Mouse (Mus musculus) gastrocnemius, adult 18-20 months (tissue): Measurements from ENCODE around the gene Gm42742. TPM values are rescaled to one million over a fixed set of nuclear protein-coding genes. Genes with fewer than 3 reads are reported as not detected.

Source experiments
- DNase-seq: peaks from one replicate; pipeline ENCODE4 v3.0.0; 2021; ENCODE audit warnings: low spot score
- long read RNA-seq, 2 experiments: library from polyadenylated mRNA; stranded (forward); transcript quantifications; one replicate each; pipeline ENCODE4 v2.0.0; 2021
- total RNA-seq, 2 experiments: library from RNA; stranded (reverse); gene quantifications; 2 replicates each; pipeline ENCODE4 v1.2.3; 2021

The Gm42742 gene
- 10 to 100 TPM; 12.9 to 16.9 TPM for total RNA-seq
- long read RNA-seq, experiment 1, partial matches to known transcripts: 0 of 1 reads
- long read RNA-seq, experiment 1, other reads (novel, unspliced or antisense): 1 of 1 reads
- long read RNA-seq, experiment 2, partial matches to known transcripts: 0 of 2 reads
- long read RNA-seq, experiment 2, other reads (novel, unspliced or antisense): 2 of 2 reads

DNA sequence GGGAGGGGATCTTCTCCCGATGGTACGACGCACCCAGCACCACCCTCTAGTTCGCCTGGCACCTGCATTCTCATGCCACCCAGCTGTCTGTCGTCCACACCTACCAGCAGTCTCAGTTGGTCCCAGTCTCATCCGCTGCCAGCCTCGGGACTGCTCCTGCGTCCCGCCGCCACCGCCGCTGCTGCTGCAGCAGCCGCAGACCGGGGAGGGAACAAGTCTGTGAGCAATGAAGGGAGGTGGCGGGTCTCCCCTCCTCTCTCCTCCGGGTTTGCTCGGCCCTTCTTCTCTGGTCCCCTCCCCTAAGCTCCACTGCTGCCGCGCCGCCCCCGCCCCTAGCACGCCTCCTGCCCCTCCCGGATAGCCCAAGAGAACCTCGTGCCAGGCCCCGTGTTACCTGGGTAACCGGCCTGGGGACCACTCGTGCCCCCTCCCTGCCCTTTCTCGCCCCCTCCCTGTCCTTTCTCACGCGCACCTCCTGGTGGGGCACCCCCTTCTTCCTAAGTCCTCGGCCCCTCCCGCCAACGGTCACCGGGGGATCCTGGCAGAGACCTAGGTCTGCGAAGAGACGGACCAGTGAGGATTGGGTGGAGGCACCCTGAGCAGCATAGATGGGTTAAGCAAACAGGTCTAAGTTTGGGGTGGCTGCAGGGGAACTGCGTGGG lies at the start of gene Gm42742, which contains the start of gene Prrt2:
TSS of gene Gm42742 (minus strand) at position 197 of the 662 bp plus-strand sequence.
TSS of gene Prrt2 (minus strand) at position 311 of the 662 bp plus-strand sequence.
- no peak for DNase-seq

DNA sequence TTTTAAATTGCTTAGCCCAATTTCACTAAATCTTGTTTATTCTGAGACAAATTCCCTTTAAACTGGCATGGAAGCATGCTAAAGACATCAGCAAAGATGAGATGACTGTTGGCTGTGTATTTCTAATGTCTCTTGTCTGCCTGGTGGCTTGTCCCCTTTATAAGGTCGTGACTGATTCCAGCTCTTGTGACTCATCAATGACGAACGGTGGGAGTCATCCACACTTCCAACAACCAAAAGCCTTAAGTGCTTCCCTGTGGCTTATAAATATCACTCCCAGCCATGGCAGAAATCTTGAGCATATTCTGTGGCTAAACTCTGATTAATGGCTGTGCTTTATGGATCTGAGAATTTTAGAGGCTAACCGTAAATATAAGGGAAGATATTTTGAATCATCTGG lies 45.4 kb upstream of the Gm42742 start:
- no peak for DNase-seq

DNA sequence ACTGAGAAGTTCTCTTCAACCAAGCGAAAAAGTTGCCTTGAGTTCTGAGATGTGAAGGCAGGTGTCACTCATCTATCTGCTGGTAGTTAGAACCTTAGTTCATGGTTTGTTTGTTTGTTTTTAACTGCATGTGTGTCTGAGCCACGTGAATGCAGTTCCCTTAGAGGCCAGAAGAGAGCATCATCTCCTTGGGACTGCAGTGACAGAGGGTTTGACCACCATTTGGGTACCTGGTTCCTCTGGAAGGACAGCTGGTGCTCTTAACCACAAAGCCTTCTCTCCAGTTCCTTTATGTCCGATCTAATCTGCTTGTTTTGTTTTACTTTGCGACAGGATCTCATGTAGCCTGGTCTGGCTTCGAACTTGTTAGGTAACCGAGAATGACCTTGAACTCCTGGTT lies 44.6 kb upstream of the Gm42742 start:
- no peak for DNase-seq

DNA sequence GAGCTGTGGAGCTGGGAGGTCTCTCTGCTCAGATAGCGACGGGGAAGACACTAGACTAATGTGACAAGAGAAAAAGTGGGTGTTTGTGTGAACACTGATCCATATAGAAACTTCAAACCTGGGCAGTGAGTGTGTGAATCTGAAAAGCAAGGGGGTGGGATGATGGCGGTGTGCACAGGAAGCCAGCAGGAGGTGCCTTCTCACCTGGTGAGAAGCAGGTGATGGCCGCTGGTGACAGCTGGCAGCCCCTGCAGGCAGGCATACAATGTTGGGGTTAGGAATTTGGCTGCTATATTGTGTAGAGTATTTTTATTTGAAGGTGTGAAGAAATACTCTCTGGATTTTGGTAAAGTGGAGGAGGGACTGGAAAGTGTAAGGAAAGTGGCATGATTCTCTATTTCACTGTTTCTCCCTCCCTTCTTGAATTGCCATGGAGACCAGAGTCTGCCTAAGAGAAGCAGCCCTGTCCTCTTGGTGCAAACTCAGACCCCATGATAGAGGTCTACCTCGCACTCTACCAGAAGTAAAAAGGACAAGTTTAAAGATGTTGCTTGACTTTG lies 34.2 kb upstream of the Gm42742 start:
- DNase-seq: no peak

DNA sequence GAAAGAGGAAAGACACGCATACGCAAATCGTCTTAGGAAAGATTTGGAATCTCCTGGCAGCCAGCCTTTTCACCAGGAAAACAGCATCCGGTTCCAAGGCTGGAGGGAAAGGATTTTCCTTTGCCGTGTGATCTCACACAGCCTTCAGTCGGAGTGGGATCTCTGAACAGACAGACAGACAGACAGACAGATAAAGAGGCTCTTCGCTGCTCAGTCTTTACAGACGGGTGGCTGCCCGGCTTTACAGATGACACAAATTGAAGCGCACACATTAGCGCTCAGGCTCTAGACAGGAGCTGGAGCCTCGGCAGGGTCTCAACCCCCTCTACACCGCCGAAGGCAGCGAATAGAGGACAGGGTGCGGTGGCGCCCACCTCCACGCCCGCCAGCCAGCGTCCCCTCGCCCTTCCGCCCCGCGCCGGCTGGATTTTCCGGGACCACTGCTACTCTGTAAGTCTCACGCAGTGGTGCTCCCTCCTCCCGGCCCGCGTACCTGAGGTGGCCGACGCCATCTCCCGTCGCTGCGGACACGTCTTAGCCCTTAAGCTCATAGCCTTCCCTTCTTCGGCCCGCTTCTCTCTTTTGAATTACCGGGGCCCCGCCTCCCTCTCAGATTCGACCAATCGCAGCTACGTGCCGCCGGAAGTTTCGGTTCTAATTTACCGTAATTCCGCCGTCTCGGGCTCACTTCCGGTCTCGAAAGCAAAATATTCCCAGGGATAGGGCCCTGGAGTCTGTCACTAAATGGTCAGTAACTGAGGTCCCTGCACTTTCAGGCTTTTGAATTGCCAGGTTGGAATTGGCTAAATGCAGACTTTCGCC lies 21.2 kb upstream of the Gm42742 start, which contains the start of gene Kif22:
TSS of gene Kif22 (minus strand) at position 621 of the 822 bp plus-strand sequence.
- peak; percentile 93 for DNase-seq

DNA sequence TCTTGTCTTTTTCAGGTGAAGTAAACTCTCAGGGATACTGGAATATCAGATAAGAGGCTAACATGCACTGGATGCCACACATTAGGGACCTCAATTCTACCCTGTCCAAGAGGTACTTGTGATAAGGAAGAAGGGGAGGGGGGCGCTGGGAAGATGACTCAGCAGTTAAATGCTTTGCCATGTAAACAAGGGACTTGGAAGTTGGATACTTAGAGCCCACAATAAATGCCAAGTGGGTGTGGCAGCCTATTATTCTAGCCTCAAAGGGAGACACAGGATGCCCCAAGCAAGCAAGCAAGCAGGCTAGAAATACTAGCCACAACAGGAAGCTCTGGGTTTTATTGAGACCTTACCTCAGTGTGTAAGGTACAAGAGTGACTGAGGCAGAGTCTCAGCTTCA lies 10.3 kb upstream of the Gm42742 start:
- no peak for DNase-seq

DNA sequence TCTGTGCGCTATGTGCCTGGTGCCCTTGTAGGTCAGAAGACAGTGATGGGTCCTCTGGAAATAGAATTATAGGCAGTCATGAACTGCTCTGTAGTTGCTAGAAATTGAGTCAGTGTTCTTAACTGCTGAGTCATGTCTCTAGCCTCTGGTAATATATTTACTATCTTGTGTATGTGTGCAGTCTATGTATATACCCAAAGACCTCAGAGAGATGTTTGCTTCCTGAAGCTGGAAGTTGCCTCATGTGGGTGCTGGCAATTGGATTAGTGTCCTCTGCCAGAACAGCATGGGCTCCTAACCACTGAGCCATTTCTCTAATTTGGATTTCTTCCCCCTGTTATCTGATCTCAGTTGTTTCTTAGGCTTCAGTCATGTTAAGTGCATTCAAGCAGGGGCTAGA lies 9.3 kb upstream of the Gm42742 start:
- DNase-seq: no peak

DNA sequence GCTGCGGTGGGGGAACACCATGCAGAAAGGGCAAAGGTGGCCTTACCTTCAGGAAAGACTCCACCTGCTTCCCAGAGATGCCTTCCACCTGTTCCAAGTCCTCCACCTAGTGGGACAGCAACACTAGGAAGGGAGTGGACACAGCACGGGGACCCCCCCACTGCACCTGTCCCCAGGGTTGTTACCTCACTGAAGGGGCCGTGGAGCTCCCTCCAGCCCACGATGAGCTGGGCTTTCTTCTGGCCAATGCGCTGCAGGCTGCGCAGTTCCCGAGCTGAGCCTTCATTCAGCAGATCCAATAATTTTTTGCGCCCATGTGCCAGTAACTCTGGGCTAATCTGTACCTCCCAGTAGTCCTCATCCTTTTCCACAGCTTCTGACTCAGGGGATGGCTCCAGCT lies 7.0 kb upstream of the Gm42742 start:
- no peak for DNase-seq

DNA sequence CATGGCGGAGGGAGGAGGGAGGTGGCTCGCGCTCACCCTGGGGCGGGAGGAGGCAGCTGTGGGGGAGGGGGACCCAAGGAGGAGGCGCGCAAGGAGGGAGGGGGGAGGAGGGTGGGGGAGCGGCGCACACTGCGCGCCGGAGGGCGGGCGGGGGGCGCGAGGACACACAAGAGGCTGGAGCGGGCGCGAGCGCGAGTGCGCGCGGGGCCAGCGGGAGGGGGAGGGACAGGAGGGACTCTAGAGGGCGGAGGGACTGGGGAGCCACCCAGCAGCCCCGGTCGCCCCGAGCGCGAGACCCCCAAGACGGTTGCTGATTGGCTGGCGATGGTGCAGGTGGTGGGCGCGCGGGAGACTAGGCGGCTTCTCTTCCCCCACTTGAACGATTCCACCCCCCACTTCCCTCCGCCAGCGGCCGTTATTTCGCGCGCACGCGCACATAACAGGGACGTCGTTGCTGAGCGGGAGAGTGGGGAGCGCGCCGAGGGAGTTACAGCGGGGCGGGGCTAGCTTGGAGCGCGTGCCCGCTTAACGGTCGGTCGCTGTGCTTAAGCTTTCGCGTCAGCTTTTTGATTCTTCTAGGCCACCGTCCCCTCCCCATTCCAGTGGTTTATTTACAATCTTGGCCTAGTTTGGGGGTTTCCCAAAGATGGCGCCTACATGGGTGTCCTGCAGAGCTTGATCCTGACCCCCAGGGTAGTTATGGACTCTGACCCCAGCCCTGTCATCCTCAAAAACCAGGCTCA lies 6.3 kb upstream of the Gm42742 start, which contains the start of gene Maz:
TSS of gene Maz (minus strand) at position 54 of the 743 bp plus-strand sequence.
- peak; percentile 100 for DNase-seq

DNA sequence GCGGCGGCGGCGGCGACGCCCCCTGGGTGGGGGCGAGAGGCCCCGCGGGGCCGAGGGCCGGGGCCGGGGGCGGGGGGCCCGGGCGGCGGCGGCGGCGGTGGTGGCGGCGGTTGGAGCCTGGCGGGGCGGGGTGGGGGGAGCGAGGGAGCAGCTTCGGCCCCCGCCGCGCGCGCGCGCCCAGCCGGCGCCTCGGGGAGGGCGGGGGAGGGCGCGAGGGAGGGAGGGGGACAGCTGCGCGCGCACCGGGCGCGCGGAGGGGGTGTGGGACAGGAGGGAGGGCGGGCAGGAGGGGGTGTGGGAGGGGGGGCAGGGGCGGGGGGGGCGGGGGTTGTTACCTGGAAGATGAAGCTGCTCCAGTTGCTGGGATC lies 5.7 kb upstream of the Gm42742 start:
- no peak for DNase-seq

DNA sequence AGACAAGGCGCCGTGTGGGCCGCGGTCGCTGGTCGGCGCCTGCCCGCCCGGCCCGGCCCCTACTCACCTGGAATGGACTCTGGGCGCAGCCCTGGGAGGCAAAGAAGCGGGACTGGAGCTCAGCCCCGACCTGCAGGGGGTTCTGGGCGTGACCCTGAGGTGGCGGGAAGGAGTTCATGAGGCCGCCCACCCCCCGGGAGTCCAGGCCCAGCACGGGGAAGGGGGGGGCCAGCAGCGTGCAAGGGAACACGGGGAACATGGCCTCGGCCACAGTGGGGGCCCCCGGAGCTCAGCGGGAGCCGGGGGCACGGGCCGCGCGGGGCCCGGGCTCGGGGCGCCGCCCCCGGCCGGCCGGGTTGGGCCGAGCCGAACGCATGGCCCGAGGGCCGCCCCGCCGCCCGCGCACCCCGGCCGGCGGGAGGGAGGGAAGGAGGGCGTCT lies 5.3 kb upstream of the Gm42742 start:
- peak; percentile 43 for DNase-seq

DNA sequence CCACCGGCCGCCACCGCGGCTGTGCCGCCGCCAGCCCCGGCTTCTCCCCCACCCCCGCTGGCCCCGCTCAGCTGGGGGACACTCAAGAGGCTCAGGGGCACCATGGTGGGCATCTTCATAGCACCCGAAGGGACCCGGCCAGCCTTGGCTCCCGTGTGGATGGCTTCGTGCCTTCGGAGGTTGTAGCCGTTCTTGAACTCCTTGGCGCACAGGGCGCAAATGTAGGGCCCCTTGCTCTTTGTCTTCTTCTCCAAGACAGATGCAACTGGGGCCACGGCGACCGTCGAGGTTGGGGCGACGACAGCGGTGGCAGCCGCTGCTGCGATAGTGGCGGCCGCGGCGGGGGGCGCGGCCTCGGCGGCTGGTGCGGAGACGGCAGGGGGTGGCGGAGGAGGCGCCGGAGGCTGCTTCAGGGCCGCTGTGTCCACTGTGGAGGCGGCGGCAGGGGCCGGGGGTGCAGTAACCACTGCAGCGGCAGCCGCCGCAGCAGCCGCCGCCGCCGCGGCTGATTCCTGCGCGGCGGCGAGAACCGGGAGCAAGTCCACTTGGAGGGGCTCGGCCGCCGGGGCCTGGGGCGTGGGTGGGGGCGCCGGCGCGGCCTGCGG lies 4.8 kb upstream of the Gm42742 start:
- no peak for DNase-seq

DNA sequence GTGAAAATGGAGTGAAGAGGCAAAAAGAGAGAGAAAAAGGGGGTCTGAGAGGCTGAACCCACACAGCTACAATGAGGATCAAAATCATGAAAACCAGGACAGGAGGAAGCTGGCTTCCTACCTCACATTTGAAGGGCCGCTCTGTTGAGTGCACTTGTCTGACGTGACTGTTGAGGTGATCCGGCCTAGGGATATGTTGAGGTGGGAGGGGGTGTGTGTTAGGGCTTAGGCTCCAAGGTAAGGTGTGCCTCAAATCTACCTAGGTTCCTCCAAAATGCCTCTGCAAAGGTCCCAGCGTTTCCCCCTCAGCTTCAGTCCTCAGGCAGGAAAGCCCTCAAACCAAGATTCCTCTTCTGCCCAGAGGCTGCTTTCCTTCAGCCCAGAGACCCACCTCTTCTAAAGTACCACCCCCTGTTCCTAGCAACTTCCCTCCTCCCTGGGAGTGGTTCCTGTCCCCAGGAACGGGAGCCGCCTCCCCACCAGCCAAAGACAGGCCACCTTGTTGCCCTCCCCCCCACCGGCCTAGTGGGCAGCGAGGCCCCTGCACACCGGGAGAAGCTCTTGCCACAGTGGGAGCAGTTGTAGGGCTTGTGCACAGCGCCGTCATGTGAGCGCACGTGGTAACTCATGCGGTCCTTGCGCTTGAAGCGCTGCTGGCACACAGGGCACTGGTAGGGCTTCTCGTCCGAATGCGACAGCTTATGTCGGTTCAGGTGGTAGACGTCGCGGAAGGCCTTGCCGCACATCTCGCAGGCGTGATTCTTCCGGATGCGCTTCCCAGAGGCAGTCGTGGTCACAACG lies 4.1 kb upstream of the Gm42742 start:
- peak; percentile 71 for DNase-seq

DNA sequence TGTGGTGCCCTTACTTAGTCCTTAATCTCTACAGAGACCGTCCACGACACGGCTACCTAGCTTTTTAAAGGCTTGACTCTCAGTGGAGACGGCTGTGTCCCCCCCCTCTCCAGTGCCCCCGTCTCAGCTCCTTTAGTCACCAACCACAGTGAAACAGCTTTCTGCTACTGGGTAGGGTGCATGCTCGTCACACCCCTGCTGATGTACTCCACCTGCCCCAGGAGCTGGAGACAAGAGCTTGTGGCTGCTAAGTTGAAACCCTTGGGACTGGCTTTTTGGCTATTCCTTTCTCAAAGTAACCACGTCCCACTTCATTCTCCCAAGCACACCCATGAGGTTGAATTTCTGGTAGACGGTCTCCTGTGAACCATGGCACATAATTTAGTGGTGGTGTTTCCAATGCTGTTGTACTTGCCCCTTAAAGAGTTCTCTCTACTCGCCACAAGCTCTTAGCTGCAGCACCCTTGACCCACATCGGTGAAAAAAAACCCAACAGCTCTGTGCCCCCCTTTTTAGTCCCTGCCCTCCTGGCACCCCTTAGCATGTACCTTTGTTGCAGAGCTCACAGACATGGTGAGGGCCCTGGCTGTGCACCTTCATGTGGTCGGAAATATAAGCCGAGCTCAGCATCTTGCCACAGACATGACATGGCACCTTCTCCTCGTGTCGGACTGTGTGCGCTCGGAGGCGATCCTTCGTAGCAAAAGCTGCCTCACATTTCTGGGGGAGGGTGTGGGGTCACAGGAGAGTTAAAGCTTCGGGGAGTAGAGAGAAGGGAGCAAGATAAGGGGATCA lies 3.2 kb upstream of the Gm42742 start:
- no peak for DNase-seq

DNA sequence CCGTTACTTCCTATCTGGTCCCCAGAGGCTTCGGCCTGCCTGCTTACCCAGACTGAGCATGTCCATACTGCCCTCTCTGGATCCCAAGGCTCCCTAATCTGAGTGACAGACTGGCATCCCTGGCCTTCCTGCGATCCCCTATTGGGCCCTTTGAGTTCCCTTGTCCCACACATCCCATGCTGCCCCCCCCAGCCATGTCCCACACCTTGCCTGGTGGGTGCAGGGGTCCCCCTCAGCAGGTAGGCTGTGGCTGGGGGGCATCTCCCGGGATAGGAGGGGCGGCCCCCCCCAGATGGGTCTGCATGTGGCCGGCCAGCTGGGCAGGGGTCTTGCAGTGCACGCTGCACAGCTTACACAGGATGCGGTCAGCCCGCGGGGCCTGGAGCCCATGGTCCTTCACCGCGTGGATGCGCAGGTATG lies 2.4 kb upstream of the Gm42742 start:
- DNase-seq: no peak

DNA sequence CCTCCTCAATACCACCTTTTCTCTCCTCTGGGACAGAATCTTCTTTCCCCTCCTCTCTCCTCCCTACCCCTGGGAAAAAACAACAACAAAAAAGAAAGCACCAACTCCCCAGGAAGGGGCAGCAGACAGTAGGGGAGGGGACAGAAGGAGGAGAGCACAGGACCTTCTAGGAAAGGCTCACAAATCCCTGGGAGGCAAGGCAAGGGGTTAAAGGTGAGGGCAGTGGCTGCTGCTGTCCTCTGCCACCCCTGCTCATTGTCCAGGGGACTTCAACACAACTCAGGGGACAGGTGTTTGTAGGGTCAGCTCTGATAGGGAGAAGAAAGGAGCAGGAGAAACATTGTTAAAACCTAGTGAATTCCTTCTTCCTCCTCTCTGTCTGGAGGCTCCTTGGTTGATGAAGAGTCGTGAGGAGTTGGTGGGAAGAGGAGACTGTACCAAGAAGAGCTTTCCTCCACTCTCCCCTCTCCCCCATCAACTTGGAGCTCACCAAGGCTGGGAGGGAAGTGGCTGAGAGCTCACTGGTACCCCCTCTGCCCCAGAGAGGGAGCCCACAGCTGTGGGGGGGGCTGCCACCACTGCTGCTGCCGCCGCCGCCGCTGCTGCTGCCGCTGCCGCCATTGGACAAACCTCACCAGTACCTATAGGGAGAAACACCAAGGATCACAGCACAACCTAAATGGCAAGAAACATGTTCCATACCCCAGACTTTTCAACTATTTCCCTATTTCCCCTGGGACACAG lies 1.8 kb upstream of the Gm42742 start:
- no peak for DNase-seq

DNA sequence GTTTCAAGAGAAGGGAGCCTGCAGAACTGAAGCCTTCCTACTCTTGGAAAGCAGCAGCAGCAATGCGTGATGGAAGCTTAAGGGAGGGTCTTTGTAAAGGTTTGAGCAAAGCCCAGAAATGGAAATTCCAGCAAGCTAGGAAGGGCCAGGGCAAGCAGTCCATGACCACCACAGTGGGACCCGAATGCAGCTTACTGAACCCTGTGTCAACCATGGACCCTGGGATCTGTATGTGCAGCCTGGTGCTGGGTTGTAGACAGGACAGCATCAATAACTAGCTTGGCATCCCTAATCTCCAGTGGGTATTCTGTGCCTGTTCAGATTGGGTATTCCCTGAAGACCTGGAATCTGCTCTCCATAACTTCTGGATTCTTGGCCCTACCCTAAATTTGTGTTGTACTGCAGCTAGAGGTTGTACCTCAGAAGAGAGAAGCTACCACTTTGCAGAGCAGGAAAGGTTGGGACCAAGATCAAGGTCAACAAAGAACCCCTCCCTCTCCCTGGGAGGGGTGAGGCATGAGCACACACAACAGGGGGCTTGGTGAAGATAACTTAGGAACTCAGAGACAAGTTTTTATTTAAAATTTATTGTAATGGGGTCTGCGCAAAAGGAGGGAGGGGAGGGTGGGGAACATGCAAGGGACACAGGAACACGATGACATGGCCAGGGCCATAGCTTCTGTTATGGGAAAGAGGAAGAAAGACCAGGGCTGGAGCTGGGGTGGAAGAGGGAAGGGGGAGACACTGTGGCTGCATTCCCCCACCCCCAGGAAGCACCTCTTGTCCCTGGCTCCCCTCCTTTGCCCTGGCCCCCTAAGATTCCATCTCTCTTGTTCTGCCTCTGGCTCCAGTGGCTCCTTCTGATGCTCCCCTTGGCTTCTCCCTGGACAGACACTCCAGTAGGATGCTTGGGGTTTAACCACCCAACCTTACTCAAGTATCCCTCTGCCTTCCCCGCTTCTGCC lies 948 bp upstream of the Gm42742 start:
- no peak for DNase-seq
